Mouse (Mus musculus): ENCODE measurements around the gene Ceacam19. TPM values are rescaled to one million over a fixed set of nuclear protein-coding genes. Genes with fewer than 3 reads are reported as not detected.
A peak's percentile ranks its signal among the peaks of the same experiment; 100 is the strongest.

Ceacam19 gene
- total and polyA plus RNA-seq, 2 experiments = not detected

- DNase-seq (ENCODE audit: extremely low read depth, low read depth, low spot score) = no peak
- Histone ChIP-seq H3K79me2 (ENCODE audit: control insufficient read depth, insufficient read depth, low read length) (no peaks in the 10 kb centered on the region), H3K4me3 (ENCODE audit: insufficient read depth, low read depth, low read length) (no peak overlapping the region), H3K9ac (ENCODE audit: low read depth, low read length) (no peak overlapping the region), H3K27ac (replicated peaks; ENCODE audit: insufficient read depth, low read depth, low read length) (no peak overlapping the region), H3K4me1 (ENCODE audit: control insufficient read depth, insufficient read depth, low read length) (peaks cover 11% of the 10 kb centered on the region), H3K36me3 (ENCODE audit: control insufficient read depth, insufficient read depth, low read length) (0 out of 2 replicates have a peak, but pooled peaks cover 2% of the 10 kb centered on the region), H3K27me3 (ENCODE audit: control insufficient read depth, insufficient read depth, low read length) (no peaks in the 10 kb centered on the region)
- TF ChIP-seq CTCF (IDR thresholded peaks at IDR 0.05; ENCODE audit: low read depth, low read length) (no peak), POLR2A (IDR thresholded peaks at IDR 0.05; ENCODE audit: extremely low read depth, insufficient read depth, low read length) (no peak)
- WGBS = 71% methylated on average over 2 of the region's 2 CpGs
Measured at GRCm38 (mm10) chr7:19923354-19923753, 35.6 kb upstream of the Ceacam19 start.

GRCm38 (mm10) chr7:19920506-19921261 is 32.9 kb upstream of the Ceacam19 start, which contains the start of gene Pvr:
Gene Pvr, minus strand, starts transcription at chr7:19921160.
- DNase-seq (ENCODE audit: extremely low read depth, low read depth, low spot score) = peak; percentile 82
- H3K27ac ChIP-seq (replicated peaks; ENCODE audit: insufficient read depth, low read depth, low read length) = peak within 1 kb of the TSS; percentile 53
- no peaks in the 10 kb centered on the region for H3K79me2 ChIP-seq (ENCODE audit: control insufficient read depth, insufficient read depth, low read length)
- no peaks in the 10 kb centered on the region for H3K27me3 ChIP-seq (ENCODE audit: control insufficient read depth, insufficient read depth, low read length)
- 0 out of 2 replicates have a peak, but pooled peaks cover 6% of the 10 kb centered on the region for H3K36me3 ChIP-seq (ENCODE audit: control insufficient read depth, insufficient read depth, low read length)
- H3K9ac ChIP-seq (ENCODE audit: low read depth, low read length) = peak within 1 kb of the TSS; percentile 74
- TF ChIP-seq POLR2A (IDR thresholded peaks at IDR 0.05; ENCODE audit: extremely low read depth, insufficient read depth, low read length) = 0 out of 2 replicates have a peak, but pooled peaks have one; percentile 58
- TF ChIP-seq CTCF (IDR thresholded peaks at IDR 0.05; ENCODE audit: low read depth, low read length) = peak; percentile 36; the same call in 1 of the 2 replicates
- WGBS = under 1% methylated on average over 60 of the region's 60 CpGs
- peak within 1 kb of the TSS; percentile 61 for H3K4me3 ChIP-seq (ENCODE audit: insufficient read depth, low read depth, low read length)
- H3K4me1 ChIP-seq (ENCODE audit: control insufficient read depth, insufficient read depth, low read length) = peaks cover 6% of the 10 kb centered on the region

- Histone ChIP-seq H3K36me3 (ENCODE audit: control insufficient read depth, insufficient read depth, low read length) (0 out of 2 replicates have a peak, but pooled peaks cover 6% of the 10 kb centered on the region), H3K9ac (ENCODE audit: low read depth, low read length) (peak overlapping the region; percentile 74), H3K79me2 (ENCODE audit: control insufficient read depth, insufficient read depth, low read length) (no peaks in the 10 kb centered on the region), H3K27ac (replicated peaks; ENCODE audit: insufficient read depth, low read depth, low read length) (no peak overlapping the region), H3K4me1 (ENCODE audit: control insufficient read depth, insufficient read depth, low read length) (peaks cover 6% of the 10 kb centered on the region), H3K27me3 (ENCODE audit: control insufficient read depth, insufficient read depth, low read length) (no peaks in the 10 kb centered on the region), H3K4me3 (ENCODE audit: insufficient read depth, low read depth, low read length) (peak overlapping the region; percentile 61)
- DNase-seq (ENCODE audit: extremely low read depth, low read depth, low spot score) = no peak
- TF ChIP-seq CTCF (IDR thresholded peaks at IDR 0.05; ENCODE audit: low read depth, low read length) (no peak), POLR2A (IDR thresholded peaks at IDR 0.05; ENCODE audit: extremely low read depth, insufficient read depth, low read length) (no peak)
- 27% methylated on average over 4 of the region's 4 CpGs for WGBS
Measured at GRCm38 (mm10) chr7:19920166-19920505, 32.4 kb upstream of the Ceacam19 start.

- no peak overlapping the region for H3K9ac ChIP-seq (ENCODE audit: low read depth, low read length)
- TF ChIP-seq CTCF (IDR thresholded peaks at IDR 0.05; ENCODE audit: low read depth, low read length) (no peak), POLR2A (IDR thresholded peaks at IDR 0.05; ENCODE audit: extremely low read depth, insufficient read depth, low read length) (no peak)
- no peaks in the 10 kb centered on the region for H3K79me2 ChIP-seq (ENCODE audit: control insufficient read depth, insufficient read depth, low read length)
- H3K27me3 ChIP-seq (ENCODE audit: control insufficient read depth, insufficient read depth, low read length) = no peaks in the 10 kb centered on the region
- WGBS = 92% methylated on average over 7 of the region's 7 CpGs
- no peak for DNase-seq (ENCODE audit: extremely low read depth, low read depth, low spot score)
- no peak overlapping the region for H3K4me3 ChIP-seq (ENCODE audit: insufficient read depth, low read depth, low read length)
- no peak overlapping the region for H3K27ac ChIP-seq (replicated peaks; ENCODE audit: insufficient read depth, low read depth, low read length)
- H3K4me1 ChIP-seq (ENCODE audit: control insufficient read depth, insufficient read depth, low read length) = no peaks in the 10 kb centered on the region
- peaks cover 9% of the 10 kb centered on the region; the same call in 1 of the 2 replicates for H3K36me3 ChIP-seq (ENCODE audit: control insufficient read depth, insufficient read depth, low read length)
Measured at GRCm38 (mm10) chr7:19914558-19914957, 26.8 kb upstream of the Ceacam19 start.

- no peak for DNase-seq (ENCODE audit: extremely low read depth, low read depth, low spot score)
- H3K4me3 ChIP-seq (ENCODE audit: insufficient read depth, low read depth, low read length) = no peak overlapping the region
Measured at GRCm38 (mm10) chr7:19911695-19912524, 24.1 kb upstream of the Ceacam19 start.

More at GRCm38 (mm10) chr7:19911695-19912524, 24.1 kb upstream of the Ceacam19 start:
- H3K27me3 ChIP-seq (ENCODE audit: control insufficient read depth, insufficient read depth, low read length) = no peaks in the 10 kb centered on the region
- no peaks in the 10 kb centered on the region for H3K4me1 ChIP-seq (ENCODE audit: control insufficient read depth, insufficient read depth, low read length)
- H3K27ac ChIP-seq (replicated peaks; ENCODE audit: insufficient read depth, low read depth, low read length) = no peak overlapping the region
- peaks cover 8% of the 10 kb centered on the region; the same call in 1 of the 2 replicates for H3K36me3 ChIP-seq (ENCODE audit: control insufficient read depth, insufficient read depth, low read length)
- WGBS = 92% methylated on average over 23 of the region's 23 CpGs
- H3K9ac ChIP-seq (ENCODE audit: low read depth, low read length) = no peak overlapping the region
- no peaks in the 10 kb centered on the region for H3K79me2 ChIP-seq (ENCODE audit: control insufficient read depth, insufficient read depth, low read length)
- TF ChIP-seq CTCF (IDR thresholded peaks at IDR 0.05; ENCODE audit: low read depth, low read length) = no peak
